Mouse (Mus musculus): Measurements from ENCODE around the gene Catsperd.

The Catsperd gene

DNA sequence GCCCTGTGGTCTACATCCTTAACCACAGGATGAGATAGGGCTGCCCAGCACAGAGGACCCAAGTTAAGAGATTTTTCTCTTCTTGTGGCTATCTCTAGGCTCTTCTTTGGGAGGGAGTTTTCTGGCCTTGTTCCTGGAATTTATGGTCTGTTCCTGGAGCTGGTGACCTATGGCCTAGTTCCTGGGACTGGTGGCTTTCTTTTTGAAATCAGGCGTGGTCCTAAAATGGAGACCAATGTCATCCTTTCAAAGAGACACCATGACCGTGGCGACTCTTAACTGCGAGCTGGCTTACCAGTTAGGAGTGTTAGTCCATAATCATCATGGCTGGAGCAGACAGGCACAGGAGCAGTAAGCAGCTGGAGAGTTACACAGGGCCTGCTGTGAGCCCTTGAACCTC is 38.4 kb downstream of the Catsperd start:
- in situ Hi-C loops (cut with MboI): no loop called here

DNA sequence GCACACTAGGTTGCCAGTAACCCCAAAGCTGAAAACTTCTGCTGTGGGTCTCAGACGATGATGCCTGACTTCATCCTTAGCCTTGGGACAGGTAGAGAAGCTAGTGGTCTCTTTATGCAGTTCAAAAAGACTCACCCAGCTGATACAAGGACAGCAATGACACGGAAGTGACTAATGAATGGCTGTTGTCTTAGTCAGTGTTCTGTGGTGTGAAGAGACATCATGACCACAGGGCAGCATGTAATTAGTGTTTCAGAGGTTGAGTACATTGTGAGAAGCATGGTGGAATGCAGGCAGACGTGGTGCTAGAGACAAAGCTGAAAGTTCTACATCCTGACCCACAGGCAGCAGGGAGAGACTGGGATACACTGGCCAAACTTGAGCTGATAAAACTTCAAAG is 39.6 kb downstream of the Catsperd start:
- in situ Hi-C loops (cut with MboI): no loop called here

DNA sequence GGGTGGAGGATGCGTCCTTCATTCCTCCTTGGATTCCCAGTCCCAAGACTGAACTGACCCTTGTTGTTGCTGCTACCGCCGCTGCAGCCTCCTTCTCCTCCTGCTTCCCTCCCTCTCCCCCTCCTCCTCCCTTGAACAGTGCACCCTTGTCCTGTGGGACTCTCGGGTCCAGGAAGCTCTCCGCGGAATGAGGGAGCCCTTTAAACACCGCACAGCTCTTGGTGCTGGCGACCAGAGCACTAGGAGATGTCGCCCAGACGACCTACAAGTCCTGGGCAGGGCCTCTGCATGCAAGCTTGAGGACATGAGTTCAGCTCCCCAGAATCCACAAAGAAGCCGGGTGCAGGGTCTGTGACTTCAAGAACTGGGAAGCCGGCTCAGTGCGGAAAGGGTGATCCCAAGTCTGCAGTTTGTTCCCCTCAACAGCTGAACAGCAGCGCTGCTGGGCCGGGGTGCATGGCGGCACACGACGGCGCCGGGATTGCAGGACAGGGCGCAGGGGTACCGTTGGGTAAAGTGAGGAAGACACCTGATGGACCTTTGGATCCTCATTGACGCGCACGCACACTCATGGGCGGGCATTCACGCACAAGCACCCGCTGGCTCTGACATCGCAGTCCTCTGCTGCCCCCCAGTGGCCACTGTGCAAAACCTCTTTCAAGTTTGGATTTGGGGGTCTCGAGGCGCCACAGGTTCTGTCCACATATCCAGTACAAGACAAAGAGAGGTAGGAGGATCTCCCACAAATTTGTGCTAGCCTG is 40.6 kb downstream of the Catsperd start:
- in situ Hi-C loops (cut with MboI): no loop called here

DNA sequence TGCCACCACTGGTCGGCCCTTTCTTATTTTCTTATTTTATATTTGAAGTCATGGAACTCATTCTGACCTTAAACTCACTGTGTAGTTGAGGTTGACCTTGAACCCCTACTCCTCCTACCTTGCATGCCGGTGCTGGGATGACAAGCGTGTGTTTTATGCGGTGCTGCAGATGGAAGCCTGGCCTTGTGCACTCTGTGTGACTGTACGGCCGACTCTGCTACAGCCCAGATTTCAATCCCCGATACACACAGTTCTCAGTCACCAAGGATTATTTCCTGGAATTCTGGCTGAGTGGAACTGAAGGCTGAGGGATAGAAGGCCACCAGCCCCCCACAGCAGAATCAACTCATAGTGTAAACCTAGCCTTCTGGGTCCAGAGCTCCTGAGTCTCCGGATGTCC is 41.8 kb downstream of the Catsperd start:
- in situ Hi-C loops (cut with MboI): no loop called here

DNA sequence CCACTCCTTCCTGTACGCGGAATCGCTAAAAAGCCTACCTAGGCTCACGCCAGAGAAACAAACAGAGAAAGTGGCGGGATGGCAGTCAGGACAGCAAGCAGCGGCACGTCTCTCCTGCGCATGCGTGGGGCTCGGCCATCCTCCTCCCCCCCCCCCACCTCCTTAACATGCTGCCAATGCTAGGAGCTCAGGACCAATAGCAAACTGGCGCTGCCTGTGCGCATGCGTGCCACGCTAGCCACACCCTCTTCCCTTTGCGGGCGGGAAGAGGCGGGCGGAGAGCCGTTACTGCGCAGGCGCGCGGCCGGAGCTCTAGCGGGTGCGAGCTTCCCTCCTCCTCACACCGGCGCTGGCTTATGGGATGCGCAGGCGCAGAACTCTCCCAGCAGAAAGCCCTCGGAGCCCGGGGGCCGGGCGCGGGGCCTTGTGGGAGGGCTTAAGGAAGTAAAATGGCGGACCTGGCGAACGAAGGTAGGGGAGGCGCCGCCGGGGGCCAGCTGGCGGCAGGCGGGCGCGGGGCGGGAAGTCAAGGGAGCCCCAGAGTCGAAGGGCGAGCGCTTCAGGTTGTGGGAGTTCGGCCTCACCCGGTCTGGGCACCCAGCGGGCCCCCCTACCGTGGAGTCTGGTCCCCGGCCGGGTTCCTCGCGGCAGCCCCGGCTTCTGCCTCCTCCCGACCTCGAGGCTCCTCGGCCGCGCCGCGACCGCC is 45.2 kb downstream of the Catsperd start, which contains the start of gene Ranbp3:
Ranbp3 (plus strand) TSS at position 354 of the 706 bp plus-strand sequence.
- in situ Hi-C loops (cut with MboI): no loop called here

- in situ Hi-C loops (cut with MboI): no loop called here
Measured at GRCm38 (mm10) chr17:56673647-56674416, 45.9 kb downstream of the Catsperd start.

GRCm38 (mm10) chr17:56681791-56682190 is 53.8 kb downstream of the Catsperd start:
- in situ Hi-C loops (cut with MboI): no loop called here

DNA sequence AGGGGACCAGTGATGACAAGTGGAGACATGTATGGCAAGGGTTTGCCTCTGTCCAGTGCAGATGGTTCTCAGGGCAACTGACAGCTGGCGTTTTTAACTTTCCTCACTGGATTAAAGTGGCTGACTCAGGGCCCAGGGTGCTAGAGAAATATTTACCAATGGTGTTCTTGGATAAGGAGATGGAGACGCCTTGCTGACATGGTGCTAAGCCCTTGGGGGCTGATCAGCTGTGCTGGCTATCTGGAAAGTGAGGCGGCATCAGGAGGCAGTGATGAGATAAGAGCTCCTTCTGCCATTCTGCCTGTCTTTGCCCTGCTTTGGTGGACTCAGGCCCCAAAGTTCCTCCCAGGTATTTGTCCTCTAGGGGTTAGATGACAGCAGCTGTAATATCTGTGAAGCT is 54.9 kb downstream of the Catsperd start:
- in situ Hi-C loops (cut with MboI): no loop called here

- in situ Hi-C loops (cut with MboI): no loop called here
Measured at GRCm38 (mm10) chr17:56683546-56684140, 55.7 kb downstream of the Catsperd start.

GRCm38 (mm10) chr17:56684649-56685048 is 56.7 kb downstream of the Catsperd start:
- in situ Hi-C loops (cut with MboI): no loop called here

GRCm38 (mm10) chr17:56686801-56687200 is 58.9 kb downstream of the Catsperd start:
- in situ Hi-C loops (cut with MboI): no loop called here

GRCm38 (mm10) chr17:56688045-56688444 is 60.1 kb downstream of the Catsperd start:
- in situ Hi-C loops (cut with MboI): no loop called here

GRCm38 (mm10) chr17:56688689-56689088 is 60.7 kb downstream of the Catsperd start:
- in situ Hi-C loops (cut with MboI): no loop called here

- in situ Hi-C loops (cut with MboI): no loop called here
Measured at GRCm38 (mm10) chr17:56693395-56693794, 65.5 kb downstream of the Catsperd start.

DNA sequence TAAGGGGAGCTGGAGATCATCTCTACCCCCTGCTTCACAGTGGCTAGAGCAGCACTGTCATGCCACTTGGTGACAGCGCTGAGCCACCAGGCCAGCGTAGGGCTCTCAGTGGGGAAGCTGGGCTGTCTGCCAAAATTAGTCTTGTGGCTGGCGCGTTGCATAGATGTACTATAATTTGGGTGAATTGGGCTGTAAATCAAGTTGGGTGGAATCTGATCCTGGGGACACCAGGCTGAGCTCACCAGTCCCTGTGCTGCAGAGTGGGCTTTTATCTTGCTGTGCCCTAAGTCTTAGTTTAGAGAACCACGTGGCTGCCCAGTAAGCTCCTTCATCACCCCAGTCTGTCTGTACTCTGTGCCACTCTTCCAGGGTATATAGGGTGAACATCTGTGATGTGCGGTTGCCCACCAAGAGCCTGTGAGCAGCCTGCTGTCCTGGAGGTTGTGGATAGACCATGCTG is 65.9 kb downstream of the Catsperd start:
- in situ Hi-C loops (cut with MboI): no loop called here

- in situ Hi-C loops (cut with MboI): no loop called here
Measured at GRCm38 (mm10) chr17:56700451-56700850, 72.5 kb downstream of the Catsperd start.

GRCm38 (mm10) chr17:56703038-56703437 is 75.1 kb downstream of the Catsperd start:
- in situ Hi-C loops (cut with MboI): no loop called here

DNA sequence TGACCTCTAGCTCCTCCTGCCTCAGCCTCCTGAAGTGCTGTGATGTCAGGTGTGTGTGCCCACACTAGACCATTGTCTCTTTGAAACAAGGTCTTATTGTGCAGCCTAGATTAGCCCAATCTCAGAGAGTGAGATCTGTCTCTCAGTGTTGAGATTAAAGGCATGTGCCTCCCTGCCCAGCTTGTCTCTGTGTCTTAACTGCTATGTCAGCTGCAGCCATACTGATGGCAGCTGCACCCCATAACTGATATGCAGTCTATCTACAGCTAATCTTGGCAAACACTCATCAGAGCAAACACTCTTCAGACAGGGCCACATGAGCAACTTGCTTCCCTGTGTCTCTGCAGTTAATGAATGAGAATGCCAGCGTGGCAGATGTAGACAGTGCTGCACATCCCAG is 78.6 kb downstream of the Catsperd start:
- in situ Hi-C loops (cut with MboI): no loop called here

DNA sequence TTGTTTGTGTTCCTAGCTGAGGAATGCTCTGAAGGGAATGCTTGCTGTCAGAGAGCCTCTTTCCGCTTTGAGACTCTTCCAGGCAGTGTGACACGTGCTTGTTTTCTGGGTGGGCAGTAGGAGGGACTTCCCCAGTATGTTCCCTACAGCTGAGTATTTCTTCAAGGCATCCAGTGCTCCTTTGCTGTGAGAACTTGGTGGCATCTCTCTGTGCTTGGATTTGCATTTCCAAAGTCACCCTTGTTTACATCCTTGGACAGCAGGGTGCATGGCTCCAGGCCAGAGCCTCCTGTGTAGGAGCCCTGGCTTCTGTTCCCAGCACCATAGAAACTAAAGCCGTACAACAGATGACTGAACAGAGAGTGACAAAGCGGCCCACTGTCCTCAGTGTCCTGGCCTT is 80.7 kb downstream of the Catsperd start:
- in situ Hi-C loops (cut with MboI): no loop called here

DNA sequence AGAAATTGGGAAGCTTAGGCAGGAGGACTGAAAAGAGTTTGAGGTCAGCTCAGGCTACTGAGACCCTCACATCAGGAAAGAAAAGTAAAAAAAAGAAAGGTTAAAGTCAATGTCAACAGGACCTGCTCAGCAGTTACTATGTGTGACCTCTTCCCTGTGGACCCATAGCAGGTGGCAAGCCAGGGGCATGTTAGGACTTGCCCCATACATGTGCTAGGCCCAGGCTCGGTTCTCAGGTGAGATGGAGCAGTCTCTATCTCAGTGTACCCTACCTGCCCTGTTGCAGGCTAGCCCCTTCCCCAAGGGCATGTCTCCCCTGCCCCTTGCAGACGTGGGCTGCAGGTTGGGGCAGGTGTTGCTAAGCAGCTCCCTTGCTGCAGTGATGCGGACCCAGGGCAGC is 81.8 kb downstream of the Catsperd start:
- in situ Hi-C loops (cut with MboI): no loop called here

Measured in mature B cell (primary cell).